Mouse (Mus musculus) lung, postnatal 36 days (tissue): ENCODE results near the gene Anapc10.
"Not testable (repeated sequence)": the region's sequence is repeated elsewhere in the genome, so short reads cannot be mapped to it uniquely, and the experiment has no call there.

Source experiments
- DNase-seq: peaks from one replicate; pipeline ENCODE4 v3.0.0; 2022; ENCODE audit warnings: mixed read lengths

The Anapc10 gene

GRCm38 (mm10) chr8:79711064-79711961 is at the start of gene Anapc10, which contains the start of gene Abce1:
TSS of gene Anapc10 (plus strand) at chr8:79711820.
TSS of gene Abce1 (minus strand) at chr8:79711740.
- DNase-seq, result peak; percentile 99

- no peak for DNase-seq
Measured at GRCm38 (mm10) chr8:79676461-79676860, 35.2 kb upstream of the Anapc10 start.

DNA sequence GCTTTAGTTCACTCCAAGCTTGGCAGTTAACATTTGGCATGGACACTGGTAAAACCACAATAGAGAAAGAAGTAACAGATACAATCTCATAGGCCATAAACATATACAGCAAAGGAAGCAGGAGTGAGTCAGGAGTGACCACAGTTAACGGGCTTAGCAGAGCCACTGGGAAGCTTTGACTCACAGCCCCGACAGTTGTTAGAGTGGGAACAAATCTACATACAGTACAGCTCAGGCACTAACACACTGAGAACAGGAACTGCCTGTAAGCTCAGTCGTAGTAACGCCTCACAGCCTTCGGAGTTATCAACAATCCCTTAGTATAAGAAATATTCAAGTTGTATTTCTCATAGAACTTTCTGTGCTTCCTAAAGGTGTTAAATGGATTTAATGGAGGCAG is 32.6 kb upstream of the Anapc10 start:
- no peak for DNase-seq

GRCm38 (mm10) chr8:79680083-79680482 is 31.5 kb upstream of the Anapc10 start:
- DNase-seq, result not testable (repeated sequence)

DNA sequence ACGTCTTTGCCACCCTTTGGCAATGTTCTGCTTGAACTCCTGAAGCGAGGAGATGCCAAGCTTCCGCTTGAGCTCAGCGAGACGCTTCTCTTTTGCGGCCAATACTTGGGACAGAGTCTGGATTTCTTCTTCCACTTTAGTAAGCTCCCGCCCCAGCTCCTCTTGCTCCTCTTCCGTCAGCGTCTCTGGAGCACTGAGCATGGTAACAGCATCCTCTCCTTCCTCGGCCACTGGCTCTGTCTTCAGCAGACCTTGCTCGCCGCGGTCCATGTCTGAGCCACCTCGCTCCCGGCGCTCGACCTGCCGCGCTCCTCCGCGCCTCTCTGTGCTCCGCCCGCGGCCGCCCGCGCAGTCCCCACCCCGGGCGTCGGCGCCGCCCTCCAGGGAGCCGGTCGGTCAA is 31.1 kb upstream of the Anapc10 start:
- DNase-seq, result peak; percentile 10

DNA sequence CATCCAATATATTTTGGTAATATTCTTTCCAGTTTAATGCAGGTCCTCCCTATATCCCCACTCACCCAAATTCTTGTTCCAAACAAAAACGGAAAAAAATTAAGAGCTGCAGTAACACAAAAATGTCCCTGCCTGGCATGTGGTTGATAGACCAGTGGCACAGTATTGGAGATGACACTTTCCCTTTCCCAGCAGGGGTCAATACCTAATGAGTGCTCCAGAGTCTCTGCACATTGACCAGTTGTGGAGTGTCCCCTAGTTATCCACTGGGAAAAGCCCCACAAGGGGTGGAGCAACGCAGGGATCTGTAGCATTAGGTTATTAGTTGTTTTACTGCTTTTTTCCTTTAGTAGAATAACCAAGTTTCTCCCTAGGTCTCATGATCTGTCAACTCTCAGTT is 30.7 kb upstream of the Anapc10 start:
- no peak for DNase-seq

DNA sequence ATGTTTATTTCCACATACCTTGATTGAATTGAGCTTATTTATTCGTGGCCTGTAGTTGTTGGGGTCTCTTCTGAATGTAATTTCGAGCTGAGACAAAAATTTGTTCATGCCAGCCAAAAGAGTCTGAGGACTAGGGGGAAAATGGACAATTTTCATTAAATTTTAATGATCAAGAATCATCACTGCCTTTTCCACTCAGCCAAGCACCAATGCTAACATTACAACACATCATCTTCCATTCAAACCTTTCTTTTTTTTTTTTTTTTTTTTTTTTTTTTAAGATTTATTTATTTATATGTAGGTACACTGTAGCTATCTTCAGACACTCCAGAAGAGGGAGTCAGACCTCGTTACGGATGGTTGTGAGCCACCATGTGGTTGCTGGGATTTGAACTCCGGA is 25.7 kb upstream of the Anapc10 start:
- not testable (repeated sequence) for DNase-seq

GRCm38 (mm10) chr8:79692531-79692930 is 19.1 kb upstream of the Anapc10 start:
- no peak for DNase-seq

GRCm38 (mm10) chr8:79706687-79707086 is 4.9 kb upstream of the Anapc10 start:
- no peak for DNase-seq

DNA sequence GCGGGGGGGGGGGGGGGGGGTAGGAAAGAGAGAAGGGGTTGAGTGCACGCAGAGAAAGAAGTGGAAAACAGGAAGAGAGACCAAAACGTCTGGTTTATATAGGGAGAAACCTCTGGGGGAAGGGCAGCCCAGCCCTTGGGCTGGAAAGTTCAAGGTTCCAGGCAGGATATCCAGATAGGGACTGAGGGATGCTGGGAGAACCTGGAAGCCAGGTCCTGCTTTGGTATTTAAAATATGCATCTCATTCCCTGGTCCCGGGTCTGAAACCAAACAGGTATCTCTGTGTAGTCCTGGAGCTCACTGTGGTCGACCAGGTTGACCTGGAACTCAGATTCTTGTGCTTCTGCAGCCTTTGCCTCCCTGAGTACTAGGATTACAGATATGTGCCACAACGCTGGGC is 1.1 kb downstream of the Anapc10 start:
- no peak for DNase-seq

GRCm38 (mm10) chr8:79721537-79721936 is 9.9 kb downstream of the Anapc10 start:
- DNase-seq, result no peak

DNA sequence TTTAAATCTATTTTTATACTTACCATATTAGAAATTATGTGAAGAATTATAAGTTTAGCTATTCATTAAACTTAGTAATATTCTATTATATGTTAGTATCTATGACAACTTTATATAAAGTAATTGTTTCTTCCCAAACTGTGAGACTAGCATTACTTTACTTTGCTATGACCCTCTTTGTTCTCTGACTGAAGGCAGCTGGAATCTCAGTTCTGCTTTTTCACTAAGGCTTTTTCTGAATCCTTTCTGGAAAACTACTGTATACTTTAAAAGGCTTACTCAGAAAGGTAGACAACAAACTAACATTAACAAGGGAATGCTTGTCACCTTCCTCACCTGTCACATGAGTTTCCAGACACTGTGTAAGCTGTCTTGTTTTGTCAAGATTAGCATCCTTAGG is 11.7 kb downstream of the Anapc10 start:
- DNase-seq, result no peak

GRCm38 (mm10) chr8:79724589-79724988 is 13.0 kb downstream of the Anapc10 start:
- no peak for DNase-seq

DNA sequence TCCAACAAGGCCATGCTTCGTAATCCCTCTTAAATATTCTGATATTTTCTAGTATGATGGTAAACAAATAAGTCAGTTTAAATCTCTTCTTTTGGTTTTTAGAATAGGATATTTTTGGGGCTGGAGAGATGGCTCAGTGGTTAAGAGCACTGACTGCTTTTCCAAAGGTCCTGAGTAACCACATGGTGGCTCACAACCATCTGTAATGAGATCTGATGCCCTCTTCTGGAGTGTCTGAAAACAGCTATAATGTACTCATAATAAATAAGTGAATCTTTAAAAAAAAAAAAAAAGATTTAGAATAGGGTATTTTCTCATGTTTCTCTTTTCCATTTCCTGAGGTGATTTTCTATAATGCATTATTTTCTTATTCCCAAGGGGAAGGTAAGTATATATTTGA is 16.3 kb downstream of the Anapc10 start:
- DNase-seq, result peak; percentile 10

- peak; percentile 65 for DNase-seq
Measured at GRCm38 (mm10) chr8:79734304-79734703, 22.7 kb downstream of the Anapc10 start.

DNA sequence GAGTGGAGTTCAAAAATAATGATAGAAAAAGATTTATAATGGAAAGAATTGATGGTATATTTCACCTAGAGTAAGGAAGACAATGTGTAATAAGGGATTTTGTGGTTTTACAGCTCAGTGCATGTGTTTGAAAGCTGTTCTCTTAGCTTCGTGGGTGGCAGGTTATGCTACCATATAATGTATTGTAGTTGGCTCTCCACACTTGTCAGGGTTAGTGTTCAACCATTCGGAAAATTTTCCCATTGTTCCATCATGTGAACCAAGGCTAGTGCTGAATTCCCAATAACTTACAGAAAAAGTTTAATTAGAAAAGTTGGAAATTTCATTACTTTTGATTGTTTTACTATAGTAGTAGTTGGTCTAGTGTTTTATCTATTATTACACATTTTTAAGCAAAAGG is 36.6 kb downstream of the Anapc10 start:
- no peak for DNase-seq

DNA sequence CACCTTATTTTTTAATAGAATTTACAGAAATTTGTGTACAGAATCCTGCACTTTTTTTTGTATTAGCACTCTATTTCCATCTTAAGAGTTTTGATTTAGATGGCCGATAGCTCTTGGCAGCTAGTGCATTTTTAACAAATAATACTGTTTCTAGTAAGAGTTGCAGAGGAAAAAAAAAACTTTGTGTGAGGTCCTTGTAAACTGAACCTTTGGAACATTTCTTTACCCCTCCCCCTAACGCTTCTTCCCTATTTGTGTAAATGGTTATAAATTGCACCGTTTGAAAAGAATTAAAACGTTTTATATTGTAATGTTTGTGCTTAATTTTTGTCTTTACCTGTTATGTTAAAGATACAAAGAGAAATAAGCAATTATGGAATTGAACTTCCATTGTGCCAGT is 37.0 kb downstream of the Anapc10 start:
- DNase-seq, result no peak

- no peak for DNase-seq
Measured at GRCm38 (mm10) chr8:79750305-79750704, 38.7 kb downstream of the Anapc10 start.

DNA sequence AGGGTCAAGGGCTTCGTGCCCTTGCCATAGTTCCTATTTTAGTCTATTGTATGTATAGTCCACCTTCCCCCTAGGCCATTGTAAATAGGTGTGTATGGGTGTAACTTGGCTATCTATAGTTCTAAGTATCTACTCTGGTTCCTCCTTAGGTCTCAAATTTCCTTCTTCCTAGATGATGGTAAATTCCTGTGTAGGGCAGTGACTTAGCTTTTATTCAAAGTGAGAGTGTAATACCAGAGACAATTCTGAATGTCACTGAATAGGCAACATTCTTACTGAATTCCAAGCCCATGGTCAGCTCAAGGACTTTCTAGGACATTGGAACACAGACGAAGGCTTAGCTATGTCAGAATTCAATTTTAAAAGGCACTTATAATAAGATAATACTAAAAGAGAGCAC is 83.3 kb downstream of the Anapc10 start:
- DNase-seq, result not testable (repeated sequence)

GRCm38 (mm10) chr8:79796690-79797089 is 85.1 kb downstream of the Anapc10 start:
- DNase-seq, result no peak

- no peak for DNase-seq
Measured at GRCm38 (mm10) chr8:79804499-79804898, 92.9 kb downstream of the Anapc10 start.

DNA sequence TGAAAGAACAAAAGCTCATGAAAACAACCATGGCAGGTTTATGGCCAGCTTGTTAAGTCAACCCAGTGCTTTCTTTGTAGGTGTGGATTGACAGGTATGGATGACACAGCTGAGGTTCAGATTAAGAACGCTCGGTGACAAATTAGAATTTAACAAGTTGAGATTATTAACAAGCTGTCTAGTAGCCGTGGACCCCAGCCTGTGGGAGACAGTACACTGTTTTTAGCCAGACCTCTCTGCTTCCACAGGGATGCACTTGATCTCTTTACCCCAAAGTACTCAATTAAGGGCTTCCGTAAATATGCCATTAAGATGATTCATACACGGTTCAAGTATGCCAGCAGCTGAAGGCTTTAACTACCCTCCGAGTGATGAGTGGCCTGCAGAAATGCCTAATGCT is 95.4 kb downstream of the Anapc10 start:
- no peak for DNase-seq

GRCm38 (mm10) chr8:79826534-79826933 is 114.9 kb downstream of the Anapc10 start:
- no peak for DNase-seq
